Mouse (Mus musculus) cerebellum, postnatal 14 days (tissue): Measurements from ENCODE around the gene Tnfrsf18.
A peak's percentile ranks its signal among the peaks of the same experiment; 100 is the strongest.

Experiments used
- DNase-seq, 2 experiments: peaks; one replicate each; pipeline ENCODE4 v3.0.0; 2021; ENCODE audit warnings: mixed read lengths in 2 of 2

Gene Tnfrsf18

DNA sequence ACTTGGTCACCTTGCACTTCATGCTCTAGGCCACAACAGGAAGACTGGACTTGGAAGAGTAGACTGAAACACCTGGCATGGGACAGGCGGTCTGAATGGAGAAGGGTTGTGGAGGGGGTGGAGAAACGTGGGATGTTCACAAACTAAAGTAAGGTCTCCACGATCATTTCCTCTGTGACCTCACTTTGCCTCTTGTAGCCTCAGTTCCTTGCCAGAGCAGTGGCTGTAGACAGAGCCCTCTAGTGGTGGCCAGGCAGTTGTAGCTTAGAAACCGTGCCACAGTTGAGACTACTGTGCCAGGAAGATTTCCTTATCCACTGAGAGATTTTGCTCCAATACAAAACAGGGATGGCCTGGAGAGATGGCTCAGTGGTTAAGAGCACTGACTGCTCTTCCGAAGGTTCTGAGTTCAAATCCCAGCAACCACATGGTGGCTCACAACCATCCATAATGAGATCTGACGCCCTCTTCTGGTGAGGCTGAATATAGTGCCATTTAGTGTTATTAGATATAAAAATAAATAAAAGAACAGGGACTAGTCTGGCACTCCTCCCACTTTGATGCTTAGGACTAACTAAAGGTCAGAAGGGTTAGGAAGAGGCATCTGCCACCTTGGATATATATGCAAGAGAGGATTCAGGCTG is 7.6 kb downstream of the Tnfrsf18 start:
- peak; percentile 64 to 67 for DNase-seq

DNA sequence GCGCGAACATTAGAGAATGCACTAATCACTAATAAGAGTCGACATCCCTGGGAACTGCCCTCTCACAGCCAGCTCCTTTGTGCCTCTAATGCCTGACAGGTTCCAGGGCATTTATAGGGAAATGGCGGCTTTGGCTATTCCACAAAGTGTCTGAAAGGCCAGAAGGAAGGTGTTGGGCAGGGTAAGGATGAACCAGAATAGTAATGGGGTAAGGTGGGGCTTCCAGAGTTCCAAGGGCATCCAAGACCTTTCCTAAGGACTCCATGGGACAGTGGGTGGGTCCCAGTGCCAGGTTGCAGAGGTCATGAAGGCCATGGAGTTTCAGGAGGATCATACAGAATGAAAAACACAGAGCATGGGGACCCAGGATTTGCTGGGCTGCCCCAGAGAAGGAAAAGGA is 8.3 kb downstream of the Tnfrsf18 start:
- DNase-seq = no peak

DNA sequence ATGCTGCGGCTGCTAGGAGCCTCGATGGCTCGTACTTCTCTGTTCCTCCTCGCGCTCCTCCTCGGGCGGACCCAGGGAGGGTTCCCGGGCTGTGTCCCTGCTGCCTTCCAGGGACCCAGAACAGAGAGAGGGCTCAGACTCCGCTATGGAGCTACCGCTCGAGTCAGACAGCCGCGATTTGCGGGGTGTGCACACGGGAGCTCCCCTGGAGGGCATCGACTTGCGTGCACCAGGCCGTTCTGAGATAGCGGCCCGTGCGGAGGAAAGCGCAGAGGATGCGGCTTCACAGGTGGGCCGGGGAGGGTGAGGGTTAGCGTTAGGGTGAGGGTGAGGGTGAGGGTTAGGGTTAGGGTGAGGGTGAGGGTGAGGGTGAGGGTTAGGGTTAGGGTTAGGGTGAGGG is 8.9 kb downstream of the Tnfrsf18 start:
- DNase-seq = no peak

DNA sequence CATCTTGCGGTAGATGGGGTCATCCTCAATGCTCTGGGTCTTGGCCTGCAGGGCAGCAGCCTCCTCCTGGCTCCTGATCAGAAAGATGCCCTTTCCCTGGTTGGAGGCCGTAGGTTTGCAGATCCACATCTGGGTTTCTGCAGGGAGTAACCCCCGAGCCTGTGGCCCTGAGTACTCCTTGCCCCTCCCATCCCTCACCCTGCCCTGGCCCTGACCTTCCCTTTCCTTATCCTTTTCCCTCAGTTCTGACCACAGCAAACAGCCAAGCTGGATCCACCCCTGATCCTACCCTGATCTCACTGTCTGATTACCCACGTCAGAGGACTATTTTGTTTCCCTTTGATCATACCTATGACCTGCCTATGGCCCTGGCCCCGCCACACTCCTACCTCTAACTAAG is 18.8 kb downstream of the Tnfrsf18 start:
- DNase-seq = no peak

DNA sequence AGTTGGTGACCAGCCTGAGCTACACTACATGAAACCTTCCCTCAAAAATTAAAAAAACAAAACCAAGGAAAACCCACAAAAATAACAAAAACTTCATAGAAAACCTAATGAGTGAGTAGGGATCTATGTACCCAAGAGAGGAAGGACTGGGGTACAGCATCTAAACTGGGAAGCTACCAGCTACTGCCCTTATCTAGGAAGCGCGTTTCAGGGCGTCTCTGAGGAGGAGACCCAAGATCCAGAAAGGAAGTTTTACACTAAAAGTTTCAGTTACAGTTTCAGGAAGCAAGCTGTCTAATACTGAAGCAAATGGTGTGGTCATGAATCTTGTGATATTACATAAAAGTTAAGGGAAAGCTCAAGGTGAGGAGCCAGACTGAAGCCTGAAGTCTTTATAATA is 23.8 kb downstream of the Tnfrsf18 start:
- no peak for DNase-seq

DNA sequence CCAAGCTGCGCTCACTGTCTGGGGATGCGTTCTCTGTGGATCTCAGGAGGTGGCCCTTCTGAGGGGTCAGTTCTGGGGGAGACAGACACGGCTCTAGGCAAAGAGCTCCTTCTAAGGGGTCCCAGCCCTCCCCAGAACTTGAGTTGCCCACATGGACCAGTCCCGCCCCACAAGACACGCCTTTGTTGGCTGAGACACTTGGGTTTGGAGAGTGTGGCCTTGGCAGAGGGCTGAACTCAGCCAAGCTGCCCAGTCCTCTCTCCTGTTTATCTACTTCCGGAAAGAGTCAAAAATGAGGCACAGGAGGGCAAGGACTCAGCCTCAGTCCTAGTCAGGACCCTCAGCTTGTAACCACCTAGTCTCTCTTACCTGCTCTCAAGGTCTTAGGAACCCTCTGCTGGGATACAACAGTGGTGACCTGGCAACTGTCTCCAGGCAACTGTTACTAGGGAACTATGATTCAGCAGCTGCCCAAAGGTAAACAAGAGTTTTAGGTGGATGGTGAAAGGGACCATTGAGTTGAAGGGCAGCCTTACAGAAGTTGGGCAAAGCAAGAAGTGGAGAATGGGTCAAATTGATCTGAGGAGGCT is 24.5 kb downstream of the Tnfrsf18 start:
- DNase-seq = no peak

DNA sequence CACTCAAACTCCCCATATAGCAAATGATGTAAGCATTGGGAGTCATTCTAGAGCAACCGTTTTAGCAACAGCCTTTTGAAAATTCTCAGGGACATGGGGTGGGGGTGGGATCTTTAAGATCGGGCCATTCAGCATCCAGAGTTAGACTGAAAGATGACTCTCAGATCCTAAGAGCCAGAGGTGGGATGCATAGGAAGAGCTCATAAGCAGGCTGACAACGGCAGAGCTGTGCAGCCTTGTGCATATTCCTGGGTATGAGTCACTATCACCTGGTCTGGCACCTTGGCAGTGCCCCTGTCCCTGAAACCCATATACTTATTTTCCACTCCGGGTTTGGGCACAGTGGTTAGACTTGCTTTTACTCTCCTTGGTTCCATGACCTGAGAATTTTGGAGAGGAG is 27.1 kb downstream of the Tnfrsf18 start:
- DNase-seq = no peak

DNA sequence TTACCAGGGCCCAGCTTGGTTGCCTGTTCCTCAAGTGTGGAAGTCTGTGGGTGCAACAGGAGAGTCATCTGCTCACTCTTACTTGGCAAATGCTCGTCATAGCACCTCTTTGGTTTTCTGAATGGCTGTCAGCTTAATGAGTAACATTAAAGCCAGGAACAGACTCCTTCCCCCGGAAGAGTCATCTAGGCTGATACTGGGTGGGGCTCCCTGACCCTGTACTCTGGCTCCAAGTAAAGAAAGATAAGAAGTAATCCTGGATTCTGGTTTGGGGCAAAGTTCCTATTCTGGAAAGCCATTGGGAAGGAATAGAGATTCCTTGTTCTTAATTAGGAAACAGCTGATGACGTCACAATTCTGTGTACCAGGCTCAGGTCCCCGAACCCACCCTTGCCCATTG is 28.2 kb downstream of the Tnfrsf18 start:
- DNase-seq = no peak

DNA sequence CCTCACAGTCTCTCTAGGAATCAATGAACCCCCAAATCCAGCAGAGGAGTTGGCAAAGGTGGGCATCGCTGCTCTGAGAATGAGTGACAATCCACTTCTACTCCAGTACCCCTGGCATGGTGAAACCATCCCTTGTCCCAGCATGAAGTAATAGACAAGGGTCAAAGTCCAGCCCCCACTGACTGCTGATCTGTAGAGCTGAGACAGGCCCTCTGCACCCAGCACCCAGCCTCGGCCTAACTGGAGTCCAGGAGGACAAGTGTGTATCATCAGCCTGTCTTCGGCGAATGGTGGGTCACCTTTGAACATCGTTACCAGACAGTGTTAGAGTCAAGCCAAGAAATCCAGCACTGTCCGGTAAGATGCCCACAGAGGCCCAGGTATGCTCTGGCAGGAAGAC is 28.6 kb downstream of the Tnfrsf18 start:
- no peak for DNase-seq

DNA sequence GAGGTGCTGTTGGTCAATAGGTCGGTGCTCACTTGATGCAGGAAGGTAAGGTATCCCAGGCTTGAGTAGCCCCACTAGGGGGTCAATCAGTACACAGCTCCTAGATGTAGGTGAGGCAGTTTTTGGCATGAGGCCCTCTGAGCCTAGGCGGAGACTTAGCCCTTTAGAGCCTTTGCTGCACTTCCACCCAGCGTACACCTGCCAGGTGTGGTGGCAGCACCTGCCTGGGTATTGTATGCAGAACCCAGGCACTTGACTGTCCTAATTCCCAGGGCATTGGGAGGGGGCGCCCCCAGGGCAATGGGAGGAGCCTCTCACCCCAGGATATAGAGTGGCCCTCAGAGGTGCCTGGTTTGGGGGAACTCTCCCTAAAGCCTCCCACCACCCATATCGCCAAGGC is 29.2 kb downstream of the Tnfrsf18 start:
- DNase-seq = no peak

DNA sequence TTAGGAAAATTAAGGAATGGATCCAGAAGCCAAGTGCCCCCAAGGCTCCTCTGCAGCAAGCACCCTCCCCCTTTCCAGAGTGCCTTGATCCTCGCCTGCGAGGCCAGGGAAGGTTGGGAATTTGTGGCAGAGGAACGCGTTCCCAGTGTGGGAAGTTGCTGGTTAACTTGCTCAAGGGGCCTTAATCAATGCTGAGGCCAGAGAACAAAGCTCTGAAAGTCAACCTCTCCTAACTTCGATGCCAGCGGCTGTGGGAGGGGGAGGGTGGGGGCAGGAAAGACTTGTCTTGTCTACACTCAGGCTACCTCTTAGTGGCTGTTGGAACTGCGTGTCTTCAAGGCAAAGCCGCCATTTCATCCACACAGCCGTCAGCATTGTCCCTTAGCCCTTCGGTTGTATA is 31.7 kb downstream of the Tnfrsf18 start:
- DNase-seq = no peak

DNA sequence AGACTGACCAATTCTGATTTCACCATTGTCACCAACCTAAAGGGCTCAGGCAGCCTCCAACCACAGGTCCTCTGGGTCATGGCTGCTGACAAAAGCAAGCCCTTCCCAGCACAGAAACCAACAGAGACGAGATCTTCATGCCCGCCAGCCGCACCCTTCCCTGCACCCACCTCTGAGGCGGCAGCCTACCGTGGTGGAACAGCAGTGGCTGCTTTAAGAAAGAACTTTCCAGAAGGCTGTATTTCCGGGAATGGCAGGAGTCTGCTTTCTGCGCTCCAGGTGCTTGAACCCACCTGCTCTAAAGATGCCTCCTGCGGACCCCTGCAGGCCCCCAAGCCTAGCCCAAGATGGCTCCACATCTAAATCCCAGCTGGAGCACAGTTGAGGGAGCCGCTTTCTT is 32.9 kb downstream of the Tnfrsf18 start:
- no peak for DNase-seq

DNA sequence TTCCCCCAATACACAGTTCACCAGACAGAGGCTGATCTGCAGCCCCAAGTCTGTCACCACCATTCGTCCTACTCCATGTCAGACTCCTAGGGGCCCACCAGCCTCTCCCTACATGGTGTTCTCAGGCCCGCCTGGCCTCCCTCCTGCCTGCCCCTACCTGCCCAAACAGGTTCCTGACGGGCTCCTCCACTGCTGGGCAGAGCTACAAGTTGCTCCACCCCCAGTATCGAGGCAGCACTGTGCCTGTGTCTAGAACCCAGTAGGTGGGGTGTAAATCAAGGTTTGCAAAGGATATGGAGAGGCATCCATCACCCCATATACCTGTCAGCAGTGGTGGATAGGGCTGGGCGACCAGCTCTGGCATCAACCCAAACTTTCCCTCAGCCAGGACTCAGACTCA is 33.3 kb downstream of the Tnfrsf18 start, which contains the start of gene Ttll10:
Gene Ttll10, minus strand, starts transcription at position 154 of the 400 bp plus-strand sequence.
- no peak for DNase-seq

DNA sequence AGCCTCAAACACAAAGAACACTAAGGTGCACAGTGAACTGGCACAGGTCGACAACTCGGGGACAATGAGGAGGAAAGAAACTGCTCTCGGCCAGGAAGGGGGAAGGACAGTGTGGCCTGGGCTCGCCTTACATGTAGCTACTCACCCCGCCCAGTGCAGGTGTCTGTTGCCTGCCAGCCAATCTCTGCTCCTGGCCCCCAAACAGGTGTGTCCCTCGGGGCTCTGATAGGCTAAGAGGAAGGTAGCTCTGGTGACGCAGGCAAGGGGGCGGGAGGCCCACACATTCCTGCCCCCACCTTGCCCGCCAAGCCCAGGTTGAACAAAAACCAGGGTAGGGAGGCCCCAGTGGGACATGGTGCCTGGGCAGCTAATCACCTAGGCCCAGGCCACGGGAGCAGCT is 33.7 kb downstream of the Tnfrsf18 start:
- no peak for DNase-seq

DNA sequence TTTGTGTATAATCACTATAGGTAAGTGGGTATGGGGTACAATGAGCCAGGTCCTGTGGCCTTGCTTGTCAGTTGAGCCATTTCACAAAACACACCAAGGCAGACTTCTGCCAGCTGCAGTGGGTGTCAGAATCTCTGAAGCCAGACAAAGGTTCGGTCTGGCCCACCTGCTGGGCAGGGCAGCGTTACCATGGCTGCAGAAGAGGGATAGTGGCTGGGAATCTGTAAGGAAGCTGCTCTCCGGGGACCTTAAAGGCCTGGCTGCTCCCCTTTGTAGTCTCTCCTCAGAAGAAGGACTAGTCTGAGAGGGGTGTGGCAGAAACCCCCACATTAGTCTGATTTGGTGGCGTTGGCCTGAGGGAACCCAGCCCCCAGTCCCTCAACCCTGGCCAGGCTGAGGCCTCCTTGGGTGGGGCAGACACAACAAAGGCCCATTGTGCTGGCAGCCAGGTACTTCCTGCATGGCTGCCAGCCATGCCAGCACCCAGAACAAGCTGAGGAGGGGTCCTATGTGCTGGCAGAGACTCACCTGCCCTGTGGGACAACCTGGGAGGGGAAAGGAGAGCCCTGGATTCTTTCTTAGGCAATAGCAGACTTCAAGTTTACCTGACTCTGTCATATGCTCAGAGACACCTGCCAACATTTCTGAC is 38.0 kb downstream of the Tnfrsf18 start:
- DNase-seq = no peak

DNA sequence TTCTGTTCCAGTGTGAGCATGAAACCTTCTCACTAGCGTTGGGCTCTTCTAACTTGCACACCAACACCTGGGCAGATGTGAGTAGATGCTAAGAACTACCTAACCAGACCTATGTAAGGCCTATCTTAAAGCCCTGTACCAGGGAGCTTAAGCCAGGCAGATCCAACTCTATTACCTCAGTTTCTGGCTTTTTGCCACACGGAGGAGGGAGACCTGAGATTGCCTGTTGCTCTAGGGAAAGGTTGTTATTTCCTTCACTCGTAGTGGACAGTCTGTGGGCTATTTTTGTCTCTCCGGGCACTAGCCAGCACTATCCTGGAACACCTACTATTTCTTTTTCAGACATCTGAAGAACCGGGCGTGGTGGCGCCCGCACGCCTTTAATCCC is 38.5 kb downstream of the Tnfrsf18 start:
- DNase-seq = no peak

DNA sequence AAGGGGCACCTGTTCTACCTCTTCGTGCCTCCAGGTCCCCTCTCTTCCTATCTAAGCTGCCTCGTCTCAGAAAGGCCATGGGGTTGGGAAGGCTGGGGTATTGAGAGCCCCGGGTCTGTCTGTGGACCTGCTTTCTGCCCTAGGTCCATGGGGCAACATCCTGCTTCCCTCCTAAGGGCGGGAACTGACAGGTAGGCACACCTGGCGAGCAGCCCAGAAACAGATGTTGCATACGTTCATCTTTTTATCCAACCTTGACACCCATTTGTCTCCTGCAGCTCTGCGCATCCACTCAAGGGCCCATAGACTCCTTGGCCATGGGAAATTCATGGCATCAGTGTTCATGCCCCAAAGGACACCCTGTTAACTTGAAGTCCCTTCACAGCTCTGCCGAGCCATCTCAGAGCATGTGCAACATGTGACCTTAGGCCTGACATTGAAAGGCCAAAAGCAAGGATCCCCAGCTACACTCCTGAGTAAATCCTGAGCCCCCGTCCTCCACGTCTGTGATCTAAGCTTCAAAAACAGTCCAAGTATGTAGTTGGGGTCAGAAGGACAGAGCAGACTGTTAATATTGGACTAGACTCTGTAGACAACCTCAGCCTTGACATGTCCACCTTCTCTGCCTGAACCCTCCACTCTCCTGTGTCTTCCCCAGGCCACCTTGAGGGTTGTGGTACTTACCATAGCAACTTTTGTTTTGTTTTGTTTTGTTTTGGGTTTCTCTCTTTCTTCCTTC is 39.4 kb downstream of the Tnfrsf18 start:
- no peak for DNase-seq

DNA sequence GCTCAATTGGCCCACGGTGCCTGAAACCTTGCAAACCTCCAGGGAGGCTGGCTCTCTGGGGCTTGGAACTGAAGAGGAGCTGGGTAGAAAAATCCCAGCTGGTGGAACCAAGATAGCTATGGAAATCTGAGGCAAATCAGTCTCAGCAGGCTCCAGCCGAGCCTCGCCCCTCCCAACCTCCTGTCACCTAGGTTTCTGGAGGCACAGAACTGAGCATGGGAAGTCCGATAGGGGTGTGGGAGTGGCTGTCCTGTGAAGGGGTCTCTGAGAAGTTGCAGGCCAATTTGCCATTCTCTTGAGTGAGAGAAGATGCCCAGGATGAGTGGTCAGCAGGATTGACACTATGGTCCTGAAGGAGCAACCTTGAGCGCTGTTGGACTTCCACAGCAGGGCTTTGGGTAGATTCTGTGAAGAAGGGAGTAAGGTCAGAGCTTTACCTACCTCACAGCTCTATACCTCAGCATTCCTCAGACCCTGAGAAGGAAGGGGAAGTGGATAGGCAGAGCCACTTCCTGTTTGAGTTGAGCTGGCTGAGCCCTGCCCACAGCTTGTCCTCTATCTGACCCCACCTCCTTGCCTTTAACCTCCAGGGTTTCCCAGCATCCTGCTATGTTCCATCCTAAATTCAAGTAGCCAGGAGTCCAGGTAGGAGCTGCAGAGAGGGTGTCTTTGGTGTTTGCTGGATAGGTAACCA is 41.4 kb downstream of the Tnfrsf18 start:
- DNase-seq = no peak

DNA sequence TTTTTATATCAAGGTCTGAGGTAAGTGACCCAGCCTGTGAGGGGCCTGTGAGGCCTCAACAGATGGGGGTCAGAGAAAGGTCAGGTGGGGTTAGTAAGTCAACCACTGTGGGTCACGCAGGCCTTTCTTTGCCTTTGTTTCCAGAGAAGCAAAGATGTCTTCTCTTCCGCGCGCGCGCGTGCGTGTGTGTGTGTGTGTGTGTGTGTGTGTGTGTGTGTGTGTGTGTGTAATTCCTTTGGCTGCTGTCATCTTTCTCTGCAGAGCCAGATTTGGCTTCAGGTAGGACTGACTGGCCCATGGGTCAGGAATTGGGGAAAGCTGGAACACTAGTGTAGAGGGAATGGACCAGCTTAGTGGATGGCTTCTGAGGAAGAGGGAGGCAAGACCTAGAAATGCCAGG is 43.7 kb downstream of the Tnfrsf18 start:
- no peak for DNase-seq

DNA sequence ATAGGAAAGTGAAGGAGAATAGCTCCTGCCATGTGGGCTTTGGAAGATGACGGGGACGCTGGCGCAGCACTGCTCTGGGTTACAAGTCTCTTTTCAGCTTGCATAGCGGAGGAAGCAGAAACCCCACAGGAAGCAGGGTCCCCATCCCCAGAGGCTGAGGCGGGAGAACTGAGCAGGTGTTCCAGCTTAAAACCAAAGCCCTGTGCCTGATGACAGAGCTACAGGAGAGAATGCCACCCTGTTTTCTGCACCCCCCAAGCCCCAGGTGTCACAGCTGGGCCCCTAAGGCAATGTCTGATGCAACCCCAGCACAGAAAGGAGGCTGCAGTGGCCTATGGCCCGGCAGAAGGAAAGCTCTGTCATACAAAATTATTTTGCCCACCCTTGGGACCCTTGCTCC is 44.3 kb downstream of the Tnfrsf18 start:
- no peak for DNase-seq

DNA sequence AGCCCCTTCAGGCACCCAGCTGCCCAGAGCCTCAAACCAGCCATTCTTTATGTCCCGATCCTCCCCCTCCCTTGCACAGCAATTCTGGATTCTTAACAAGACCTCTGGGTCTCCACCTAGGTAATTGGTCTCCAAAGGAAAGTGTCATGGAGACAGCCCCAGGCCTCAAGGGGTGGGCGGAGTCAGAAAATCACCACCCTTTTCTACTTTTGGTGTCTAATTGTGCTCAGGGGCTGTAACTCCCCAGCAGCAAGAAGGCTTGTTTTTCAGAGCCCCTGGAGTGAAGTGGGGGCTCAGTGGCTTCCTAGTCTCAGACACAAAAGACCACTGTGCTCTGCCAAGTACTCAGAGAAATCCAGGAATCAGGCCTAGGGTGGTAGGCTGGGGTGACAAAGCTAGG is 44.8 kb downstream of the Tnfrsf18 start:
- DNase-seq = no peak

DNA sequence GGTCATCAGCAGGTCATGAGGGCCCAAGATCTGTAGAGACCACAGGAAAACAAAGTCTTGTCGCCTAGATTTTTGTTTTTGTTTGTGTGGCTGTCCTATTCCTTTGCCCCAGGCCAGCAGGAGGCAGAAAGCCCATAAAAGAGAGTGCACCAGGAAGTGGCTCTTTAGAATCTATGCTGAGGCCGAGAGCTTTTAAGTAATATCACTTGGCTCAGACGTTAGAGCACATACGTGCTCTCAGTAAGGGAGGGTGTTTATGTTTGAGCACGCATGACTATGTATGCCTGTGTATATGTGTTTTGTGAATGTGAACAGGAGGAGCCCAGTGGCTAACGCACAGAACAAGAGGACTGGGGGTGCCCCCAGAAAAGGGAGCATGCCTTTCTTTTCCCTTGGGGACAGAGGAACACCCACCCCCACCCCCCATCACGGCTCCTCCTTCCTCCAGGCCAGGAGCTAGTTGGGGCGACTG is 51.0 kb downstream of the Tnfrsf18 start:
- DNase-seq = no peak
